Mouse (Mus musculus) gonadal fat pad, adult 2 months (tissue): ENCODE data around the gene Cped1. TPM values are rescaled to one million over a fixed set of nuclear protein-coding genes. Genes with fewer than 3 reads are reported as not detected.

Experiments
- DNase-seq: peaks from one replicate; pipeline ENCODE4 v3.0.0-alpha.2; 2012; ENCODE audit warnings: low read depth
- polyA plus RNA-seq: library from polyadenylated mRNA; depleted of rRNA; stranded (reverse); fragments of >200 nt; gene quantifications from 2 replicates; pipeline ENCODE4 v1.2.3, GENCODE M21; 2012; rRNA removed

The Cped1 gene
- polyA plus RNA-seq, 1 experiment: 31.6 TPM

DNA sequence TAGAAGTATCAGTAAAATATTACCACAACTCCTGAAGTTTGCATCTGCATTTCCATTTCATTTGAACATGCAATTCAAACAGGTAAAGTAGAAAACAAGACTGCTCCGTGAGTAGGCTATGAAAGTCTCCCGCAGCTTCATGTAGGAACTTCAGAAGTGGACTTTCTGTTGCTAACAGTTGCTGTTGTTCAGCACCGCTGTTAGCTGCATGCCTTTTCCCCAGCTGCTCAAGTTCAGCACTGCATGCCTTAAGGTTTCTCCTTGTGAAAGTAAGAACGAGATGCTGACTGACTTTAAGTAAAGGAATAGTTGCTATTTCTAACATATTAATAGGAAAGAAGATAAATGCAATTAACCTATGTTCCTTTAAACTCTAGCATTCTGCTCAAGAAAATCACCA is 306.3 kb downstream of the Cped1 start:
- no peak for DNase-seq

DNA sequence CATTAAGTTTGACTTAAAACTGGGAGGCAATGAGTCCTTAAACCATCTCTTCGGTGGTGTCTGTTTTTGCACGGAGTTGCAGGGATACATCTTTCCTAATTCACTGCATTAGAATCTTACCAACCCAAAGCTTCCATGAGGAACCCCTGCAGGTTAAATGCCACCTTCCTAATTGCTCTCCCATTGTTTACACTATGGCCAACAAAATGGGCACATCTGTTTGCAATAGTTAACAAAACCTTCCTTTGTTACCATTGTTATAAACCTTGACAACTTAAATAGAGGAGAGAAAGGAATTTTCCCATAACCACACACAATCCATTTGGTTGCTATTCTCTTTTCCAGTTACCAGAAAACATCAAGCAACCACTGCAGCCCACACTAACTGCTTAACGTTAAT is 308.2 kb downstream of the Cped1 start:
- no peak for DNase-seq

DNA sequence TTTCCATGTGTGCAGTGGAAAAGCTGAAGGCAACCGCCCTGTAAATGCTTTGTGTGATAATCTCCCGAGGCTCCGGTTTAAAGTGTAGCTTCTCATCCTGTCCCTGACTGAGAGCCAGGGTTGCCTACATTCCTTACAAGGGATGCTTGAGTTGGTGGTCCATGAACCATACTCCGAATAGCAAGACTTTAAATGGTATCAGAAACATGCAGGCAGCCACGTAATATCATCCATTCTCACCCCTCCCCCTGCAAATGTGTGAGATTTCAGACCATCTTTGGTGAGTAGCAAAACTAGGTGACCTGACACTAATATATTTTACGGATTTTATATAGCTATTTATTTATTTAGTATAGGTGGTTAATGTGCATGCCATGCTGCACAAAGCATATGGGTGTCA is 311.3 kb downstream of the Cped1 start:
- DNase-seq: no peak

DNA sequence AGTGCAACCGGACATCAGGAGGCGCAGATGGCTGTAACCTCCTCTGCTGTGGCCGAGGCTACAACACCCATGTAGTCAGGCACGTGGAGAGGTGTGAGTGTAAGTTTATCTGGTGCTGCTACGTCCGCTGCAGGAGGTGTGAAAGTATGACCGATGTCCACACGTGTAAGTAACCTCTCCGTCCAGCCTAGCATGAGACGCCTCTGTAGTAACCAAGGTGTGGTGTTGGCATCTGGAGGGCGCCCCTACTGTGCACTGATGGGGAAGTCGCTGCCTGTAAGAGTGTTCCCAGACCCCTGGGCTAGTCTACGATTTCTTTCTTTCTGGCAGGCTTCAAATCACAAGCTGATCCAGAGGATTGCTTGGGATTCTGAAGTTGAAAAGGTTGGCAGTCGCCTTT is 312.3 kb downstream of the Cped1 start:
- DNase-seq: no peak

Other genes with a start within 250 kb of the Cped1 start
- 41.9 and 45.2 TPM in 2 replicates for gene Tspan12, start 133.4 kb upstream of the Cped1 start, polyA plus RNA-seq
- 8.1 and 8.7 TPM in 2 replicates for gene Ing3, start 36.3 kb upstream of the Cped1 start, polyA plus RNA-seq